Mouse (Mus musculus) frontal cortex, adult 2 months (tissue): ENCODE data around the gene Prom2. TPM values are rescaled to one million over a fixed set of nuclear protein-coding genes. Genes with fewer than 3 reads are reported as not detected.

Experiments used
- DNase-seq, 2 experiments: peaks; one replicate each; pipeline ENCODE4 v3.0.0; 2022; ENCODE audit warnings: low spot score in 1 of 2; ENCODE audit errors: extremely low spot score in 1 of 2
- polyA plus RNA-seq: library from polyadenylated mRNA; depleted of rRNA; stranded (reverse); fragments of >200 nt; gene quantifications from 2 replicates; pipeline ENCODE4 v1.2.3, GENCODE M21; 2012; rRNA removed

Gene Prom2
- polyA plus RNA-seq, 1 experiment = 0.50 TPM

- peak in 1 of 2 experiments; percentile 72 for DNase-seq
Measured at GRCm38 (mm10) chr2:127498750-127499149, 42.5 kb downstream of the Prom2 start.

- DNase-seq = no peak
Measured at GRCm38 (mm10) chr2:127496321-127496720, 44.9 kb downstream of the Prom2 start.

- DNase-seq = peak in 1 of 2 experiments; percentile 42
Measured at GRCm38 (mm10) chr2:127484476-127485170, 56.6 kb downstream of the Prom2 start.

GRCm38 (mm10) chr2:127483001-127483400 is 58.3 kb downstream of the Prom2 start:
- peak in 1 of 2 experiments; percentile 32 for DNase-seq

- DNase-seq = peak in 1 of 2 experiments; percentile 47
Measured at GRCm38 (mm10) chr2:127482533-127482911, 58.7 kb downstream of the Prom2 start.

- DNase-seq = no peak
Measured at GRCm38 (mm10) chr2:127481841-127482532, 59.3 kb downstream of the Prom2 start.

- DNase-seq = no peak
Measured at GRCm38 (mm10) chr2:127479763-127480162, 61.5 kb downstream of the Prom2 start.

GRCm38 (mm10) chr2:127479210-127479609 is 62.1 kb downstream of the Prom2 start:
- DNase-seq = peak in 1 of 2 experiments; percentile 45

Other genes with a start within 250 kb of the Prom2 start
- gene Dusp2, start 205.3 kb downstream of the Prom2 start, polyA plus RNA-seq = 0.80 and 1.3 TPM in 2 replicates
- not detected in 2 replicates for gene Astl, start 202.8 kb downstream of the Prom2 start, polyA plus RNA-seq
- 0.28 and 0.29 TPM in 2 replicates for gene Adra2b, start 178.3 kb downstream of the Prom2 start, polyA plus RNA-seq
- gene Gpat2, start 116.3 kb downstream of the Prom2 start, polyA plus RNA-seq = 0.14 and 0.29 TPM in 2 replicates
- gene Fahd2a, start 96.9 kb downstream of the Prom2 start, polyA plus RNA-seq = 32.8 and 39.1 TPM in 2 replicates
- 87.8 and 92.9 TPM in 2 replicates for gene Kcnip3, start 19.4 kb downstream of the Prom2 start, polyA plus RNA-seq
- gene Zfp661, start 45.6 kb upstream of the Prom2 start, polyA plus RNA-seq = 9.0 and 9.3 TPM in 2 replicates
- gene Mrps5, start 45.8 kb upstream of the Prom2 start, polyA plus RNA-seq = 113 and 115 TPM in 2 replicates
- 70.5 and 94.8 TPM in 2 replicates for gene Mal, start 115.2 kb upstream of the Prom2 start, polyA plus RNA-seq
- 1.0 and 1.2 TPM in 2 replicates for gene Mall, start 188.5 kb upstream of the Prom2 start, polyA plus RNA-seq
- gene Nphp1, start 247.4 kb upstream of the Prom2 start, polyA plus RNA-seq = 20.8 and 22.3 TPM in 2 replicates